Mouse (Mus musculus): ENCODE data around the gene Ndufaf2. TPM values are rescaled to one million over a fixed set of nuclear protein-coding genes. Genes with fewer than 3 reads are reported as not detected.

Ndufaf2 gene
- total and polyA plus RNA-seq, 3 experiments, result 37.1 to 117 (median 51.2) TPM

DNA sequence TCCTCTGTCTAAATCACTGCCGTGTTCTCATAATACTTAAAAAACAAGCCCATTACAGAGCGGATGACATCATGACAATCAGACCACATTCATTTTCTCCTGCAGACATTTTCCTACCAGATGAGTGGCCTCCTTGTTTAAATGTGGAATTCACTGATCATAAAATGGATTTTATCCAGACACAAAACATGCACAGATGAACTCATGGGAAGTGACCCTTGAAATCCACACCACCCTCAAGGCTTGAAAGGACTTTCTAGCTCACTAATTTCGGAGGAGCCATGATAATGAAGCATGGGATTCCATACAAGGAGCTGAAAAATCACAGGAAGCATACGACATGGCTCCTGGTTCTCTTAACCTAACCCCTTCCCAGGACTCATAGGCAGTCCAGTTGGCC, 198.5 kb downstream of the Ndufaf2 start:
- Histone ChIP-seq H3K4me2 (ENCODE audit: insufficient read depth, low read depth, poor library complexity, severe bottlenecking) (no peak overlapping the region), H3K4me1 (ENCODE audit: control insufficient read depth in 1 of 2, insufficient read depth in 2 of 2) (peaks cover 0 to 12% of the 10 kb centered on the region in 2 experiments; a peak in 2 of 4 replicates), H3K27me3 (replicated peaks) (no peaks in the 10 kb centered on the region), H3K9ac (ENCODE audit: insufficient read depth, low read depth) (no peak overlapping the region), H3K27ac (ENCODE audit: insufficient read depth, low read depth) (no peak overlapping the region), H3K9me3 (replicated peaks; ENCODE audit: low read length) (no peaks in the 10 kb centered on the region), H3K4me3 (replicated peaks in 1 of 3; ENCODE audit: low read depth in 2 of 3, low read length in 2 of 3, poor library complexity in 1 of 3) (no peak overlapping the region), H3K79me2 (replicated peaks; ENCODE audit: control insufficient read depth, extremely low read depth, insufficient read depth, poor library complexity, severe bottlenecking) (no peaks in the 10 kb centered on the region), H3K36me3 (replicated peaks in 1 of 2; ENCODE audit: control insufficient read depth in 1 of 2, insufficient read depth in 1 of 2, low read length in 1 of 2) (no peaks in the 10 kb centered on the region)
- DNase-seq (ENCODE audit: extremely low read depth), result no peak
- in situ Hi-C loops (cut with MboI; ENCODE audit: low pct_ligation_motif_present, low pct_unique_long_range_greater_than_20kb, low sequenced_read_pairs) (no loop called here), dilution Hi-C loops (cut with MboI; ENCODE audit: extremely low pct_ligation_motif_present, extremely low pct_unique_long_range_greater_than_20kb, low sequenced_read_pairs) (no loop called here)
- TF ChIP-seq POLR2AphosphoS2 (IDR thresholded peaks at IDR 0.05; ENCODE audit: low read depth, low read length) (no peak), CHD2 (IDR thresholded peaks at IDR 0.05; ENCODE audit: low read length) (no peak), MAZ (IDR thresholded peaks at IDR 0.05; ENCODE audit: low read depth, low read length) (no peak), ZC3H11A (IDR thresholded peaks at IDR 0.05; ENCODE audit: low read depth, low read length) (no peak), HCFC1 (IDR thresholded peaks at IDR 0.05; ENCODE audit: low read depth, low read length) (no peak), MYC (IDR thresholded peaks at IDR 0.05; ENCODE audit: low read depth, low read length) (no peak), GABPA (IDR thresholded peaks at IDR 0.05; ENCODE audit: insufficient replicate concordance, low read depth, low read length) (no peak), USF1 (IDR thresholded peaks at IDR 0.05; ENCODE audit: low read depth, low read length) (no peak), ETS1 (conservative IDR thresholded peaks at IDR 0.05; ENCODE audit: low read depth, low read length) (no peak), POLR2A (IDR thresholded peaks at IDR 0.05; ENCODE audit: low read depth, low read length) (no peak), ELF1 (IDR thresholded peaks at IDR 0.05; ENCODE audit: low read depth, low read length) (no peak), ZKSCAN1 (IDR thresholded peaks at IDR 0.05; ENCODE audit: borderline replicate concordance, low read depth, low read length) (no peak), USF2 (conservative IDR thresholded peaks at IDR 0.05; ENCODE audit: low read depth, low read length) (no peak), CTCF (conservative IDR thresholded peaks at IDR 0.05 in 1 of 2, IDR thresholded peaks at IDR 0.05 in 1 of 2; ENCODE audit: low read depth in 2 of 2, low read length in 2 of 2) (no peak), E2F4 (IDR thresholded peaks at IDR 0.05; ENCODE audit: insufficient replicate concordance, low read depth, low read length) (no peak), RCOR1 (conservative IDR thresholded peaks at IDR 0.05; ENCODE audit: low read depth, low read length) (no peak), EP300 (IDR thresholded peaks at IDR 0.05; ENCODE audit: low read length) (no peak), NELFE (IDR thresholded peaks at IDR 0.05; ENCODE audit: low read depth, low read length) (no peak), TCF12 (IDR thresholded peaks at IDR 0.05; ENCODE audit: low read depth, low read length) (no peak)

DNA sequence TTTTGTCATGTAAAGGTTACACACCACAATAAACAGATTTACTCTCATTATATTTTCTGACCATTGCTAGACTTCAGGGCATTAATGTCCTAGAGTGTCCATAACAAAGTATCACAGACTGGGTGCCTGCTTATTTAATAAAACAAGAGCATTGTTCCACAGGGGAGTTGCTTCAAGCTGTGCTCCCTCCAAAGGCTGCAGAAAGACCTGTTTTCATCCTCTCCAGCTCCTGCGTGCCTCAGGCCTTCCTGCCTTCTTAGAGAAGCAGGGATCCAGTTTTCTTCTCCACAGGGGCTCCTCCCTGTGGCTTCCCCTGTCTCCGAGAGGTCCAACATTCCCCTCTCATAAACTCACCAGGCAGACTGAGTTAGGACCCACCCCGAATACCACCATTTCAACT, 202.2 kb downstream of the Ndufaf2 start:
- Histone ChIP-seq H3K4me1 (ENCODE audit: control insufficient read depth in 1 of 2, insufficient read depth in 2 of 2) (peaks cover 6 to 18% of the 10 kb centered on the region in 2 experiments), H3K9ac (ENCODE audit: insufficient read depth, low read depth) (0 out of 2 replicates have a peak overlapping the region, but pooled peaks have one; percentile 52), H3K27me3 (replicated peaks) (no peaks in the 10 kb centered on the region), H3K9me3 (replicated peaks; ENCODE audit: low read length) (no peaks in the 10 kb centered on the region), H3K79me2 (replicated peaks; ENCODE audit: control insufficient read depth, extremely low read depth, insufficient read depth, poor library complexity, severe bottlenecking) (no peaks in the 10 kb centered on the region), H3K4me2 (ENCODE audit: insufficient read depth, low read depth, poor library complexity, severe bottlenecking) (peak overlapping the region; percentile 100; the same call in 1 of the 2 replicates), H3K4me3 (replicated peaks in 1 of 3; ENCODE audit: low read depth in 2 of 3, low read length in 2 of 3, poor library complexity in 1 of 3) (peak overlapping the region in 2 of 3 experiments; percentile 33 to 49), H3K27ac (ENCODE audit: insufficient read depth, low read depth) (no peak overlapping the region), H3K36me3 (replicated peaks in 1 of 2; ENCODE audit: control insufficient read depth in 1 of 2, insufficient read depth in 1 of 2, low read length in 1 of 2) (no peaks in the 10 kb centered on the region)
- dilution Hi-C loops (cut with MboI; ENCODE audit: extremely low pct_ligation_motif_present, extremely low pct_unique_long_range_greater_than_20kb, low sequenced_read_pairs) (no loop called here), in situ Hi-C loops (cut with MboI; ENCODE audit: low pct_ligation_motif_present, low pct_unique_long_range_greater_than_20kb, low sequenced_read_pairs) (no loop called here)
- DNase-seq (ENCODE audit: extremely low read depth), result no peak
- TF ChIP-seq UBTF (IDR thresholded peaks at IDR 0.05; ENCODE audit: low read depth, low read length), result no peak
- no peak for TF ChIP-seq CHD2 (IDR thresholded peaks at IDR 0.05; ENCODE audit: low read length)
- no peak for TF ChIP-seq MAZ (IDR thresholded peaks at IDR 0.05; ENCODE audit: low read depth, low read length)
- no peak for TF ChIP-seq CTCF (conservative IDR thresholded peaks at IDR 0.05 in 1 of 2, IDR thresholded peaks at IDR 0.05 in 1 of 2; ENCODE audit: low read depth in 2 of 2, low read length in 2 of 2)
- no peak for TF ChIP-seq JUND (conservative IDR thresholded peaks at IDR 0.05; ENCODE audit: low read depth, low read length)
- TF ChIP-seq EP300 (IDR thresholded peaks at IDR 0.05; ENCODE audit: low read length), result no peak
- no peak for TF ChIP-seq SIN3A (IDR thresholded peaks at IDR 0.05; ENCODE audit: low read length)
- TF ChIP-seq TBP (conservative IDR thresholded peaks at IDR 0.05; ENCODE audit: low read depth, low read length), result no peak
- TF ChIP-seq TCF12 (IDR thresholded peaks at IDR 0.05; ENCODE audit: low read depth, low read length), result no peak
- no peak for TF ChIP-seq USF2 (conservative IDR thresholded peaks at IDR 0.05; ENCODE audit: low read depth, low read length)
- no peak for TF ChIP-seq E2F4 (IDR thresholded peaks at IDR 0.05; ENCODE audit: insufficient replicate concordance, low read depth, low read length)
- TF ChIP-seq GABPA (IDR thresholded peaks at IDR 0.05; ENCODE audit: insufficient replicate concordance, low read depth, low read length), result no peak

All from CH12.LX (cell line).